Mouse (Mus musculus) erythroblast, embryonic 14.5 days (primary cell): ENCODE measurements around the gene Hebp1. TPM values are rescaled to one million over a fixed set of nuclear protein-coding genes. Genes with fewer than 3 reads are reported as not detected.

Experiments used
- H3K27me3 ChIP-seq: 2 replicates; pipeline ENCODE4 v1.6.1; 2012; ENCODE audit warnings: inconsistent platforms; ENCODE audit not compliant: control insufficient read depth
- H3K36me3 ChIP-seq: 2 replicates; pipeline ENCODE4 v1.6.1; 2012; ENCODE audit warnings: mild to moderate bottlenecking, inconsistent platforms; ENCODE audit not compliant: control insufficient read depth
- H3K4me1 ChIP-seq: 2 replicates; pipeline ENCODE4 v1.6.1; 2012; ENCODE audit warnings: inconsistent platforms; ENCODE audit not compliant: control insufficient read depth
- H3K4me3 ChIP-seq: replicated peaks from 2 replicates; pipeline ENCODE3; 2012; ENCODE audit warnings: moderate library complexity, mild to moderate bottlenecking, inconsistent platforms
- H3K9me3 ChIP-seq: 2 replicates; pipeline ENCODE4 v1.6.1; 2012; ENCODE audit warnings: low read length, inconsistent platforms, mixed read lengths; ENCODE audit not compliant: control insufficient read depth
- GATA1 ChIP-seq: IDR thresholded peaks from 2 replicates; pipeline ENCODE4 v1.6.1; 2012; ENCODE audit warnings: low read length, inconsistent platforms, mixed read lengths
- TAL1 ChIP-seq: IDR thresholded peaks from 3 replicates; pipeline ENCODE4 v1.6.1; 2012; ENCODE audit warnings: low read length, inconsistent platforms, mixed read lengths
- polyA plus RNA-seq: library from polyadenylated mRNA; stranded (reverse); fragments of >175 nt; gene quantifications from 2 replicates; pipeline ENCODE4 v1.2.3, GENCODE M21; 2012

Hebp1 gene
- polyA plus RNA-seq, 1 experiment, result 15.1 TPM

DNA sequence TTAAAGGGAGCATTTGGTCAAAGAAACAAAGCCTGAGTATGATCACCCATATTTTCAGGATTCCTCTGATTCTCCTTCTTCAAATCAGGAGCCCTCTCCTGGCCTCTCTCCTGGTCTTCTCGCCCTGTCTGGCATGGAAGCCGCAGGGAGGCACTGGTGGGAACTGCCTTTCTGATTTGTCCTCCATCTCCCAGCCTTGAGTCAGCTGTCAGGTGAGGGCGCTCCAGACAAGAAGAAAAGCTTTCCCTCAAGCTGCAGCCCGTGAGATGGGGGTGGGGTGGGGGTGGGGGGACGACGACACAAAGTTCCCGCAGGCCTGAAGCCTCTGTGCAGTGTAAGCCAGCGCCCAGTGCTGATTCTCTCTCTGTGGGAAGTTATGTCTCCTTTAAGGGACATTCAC is 108.0 kb downstream of the Hebp1 start:
- H3K36me3 ChIP-seq, result no peaks in the 10 kb centered on the region
- H3K9me3 ChIP-seq, result no peaks in the 10 kb centered on the region
- no peak overlapping the region for H3K4me3 ChIP-seq
- no peaks in the 10 kb centered on the region for H3K4me1 ChIP-seq
- TF ChIP-seq GATA1, result no peak
- TF ChIP-seq TAL1, result no peak
- H3K27me3 ChIP-seq, result no peaks in the 10 kb centered on the region

GRCm38 (mm10) chr6:135087721-135088451 is 109.9 kb downstream of the Hebp1 start:
- TF ChIP-seq GATA1, result no peak
- TF ChIP-seq TAL1, result no peak
- H3K4me3 ChIP-seq, result no peak overlapping the region

More at GRCm38 (mm10) chr6:135087721-135088451, 109.9 kb downstream of the Hebp1 start:
- no peaks in the 10 kb centered on the region for H3K9me3 ChIP-seq
- no peaks in the 10 kb centered on the region for H3K4me1 ChIP-seq
- no peaks in the 10 kb centered on the region for H3K27me3 ChIP-seq
- H3K36me3 ChIP-seq, result no peaks in the 10 kb centered on the region

Other genes with a start within 250 kb of the Hebp1 start
- gene Apold1, start 216.3 kb downstream of the Hebp1 start, polyA plus RNA-seq, result 0.01 and 0.03 TPM in 2 replicates
- 0.84 and 0.96 TPM in 2 replicates for gene Ddx47, start 186.4 kb downstream of the Hebp1 start, polyA plus RNA-seq
- gene Gprc5a, start 132.4 kb downstream of the Hebp1 start, polyA plus RNA-seq, result 0.06 TPM in 1 of 2 replicates, not detected in the other
- gene Gprc5d, start 79.7 kb downstream of the Hebp1 start, polyA plus RNA-seq, result 0.04 and 0.08 TPM in 2 replicates
- 0.95 and 1.2 TPM in 2 replicates for gene Fam234b, start within 50 bp of the Hebp1 start, polyA plus RNA-seq
- not detected in 2 replicates for gene Gsg1, start 56.3 kb upstream of the Hebp1 start, polyA plus RNA-seq
- gene Pbp2, start 112.4 kb upstream of the Hebp1 start, polyA plus RNA-seq, result not detected in 2 replicates
- not detected in 2 replicates for gene Emp1, start 164.5 kb upstream of the Hebp1 start, polyA plus RNA-seq